Mouse (Mus musculus) heart, adult 10 weeks (tissue): ENCODE data around the gene Scn10a. TPM values are rescaled to one million over a fixed set of nuclear protein-coding genes. Genes with fewer than 3 reads are reported as not detected.

Experiments
- polyA plus RNA-seq: library from polyadenylated mRNA; stranded (reverse); fragments of 350-450 nt; fragmentation: Illumina TruSeq; extraction: RNeasy Lipid Tissue Mini Kit (QIAGEN cat#74804); gene quantifications from one replicate; pipeline ENCODE4 v1.2.3, GENCODE M21; 2014; ENCODE audit warnings: low read depth, low replicate concordance

Scn10a gene
- 1.5 TPM for polyA plus RNA-seq

GRCm38 (mm10) chr9:119719222-119719621, at the start of gene Scn10a:
Gene Scn10a, minus strand, starts transcription at chr9:119719322.

DNA sequence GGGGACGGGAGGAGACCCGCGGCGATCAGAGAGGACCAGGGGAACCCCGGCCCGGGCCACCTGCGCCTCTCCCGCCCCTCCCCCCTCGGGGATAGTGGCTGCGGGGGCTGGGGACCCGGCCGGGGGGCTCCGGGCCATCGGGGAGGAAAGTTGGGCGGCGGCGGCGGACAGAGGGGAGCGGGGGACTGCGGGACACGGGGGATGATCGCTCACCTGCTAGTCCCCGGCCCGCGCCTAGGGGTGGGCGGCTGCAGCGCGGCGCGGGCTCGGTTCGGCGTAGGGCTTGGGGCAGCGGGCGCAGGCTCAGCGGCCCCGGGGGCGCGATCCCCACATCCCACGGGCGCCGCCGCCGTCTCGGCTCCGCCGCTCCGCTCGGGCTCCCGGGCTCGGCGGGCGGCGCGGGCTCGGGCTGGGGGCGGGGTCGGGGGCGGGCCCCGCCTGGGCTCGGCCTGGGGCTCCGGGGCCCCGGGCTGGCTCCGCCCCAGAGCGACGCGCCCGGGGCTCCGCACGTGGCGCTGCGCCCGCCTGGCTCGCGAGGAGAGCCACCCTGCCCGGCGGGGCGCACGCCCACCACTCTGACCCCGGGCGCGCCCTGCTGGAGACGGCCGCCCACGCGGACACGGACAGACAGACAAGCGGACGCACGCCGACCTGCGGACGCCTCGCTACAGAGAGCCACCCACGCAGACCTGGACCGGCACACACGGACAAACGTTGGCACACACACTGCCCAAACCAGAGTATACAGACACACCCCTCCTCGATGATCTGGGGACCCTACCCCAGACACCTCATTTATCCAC, 140.3 kb downstream of the Scn10a start, which contains the start of gene Scn5a:
Gene Scn5a (minus strand): TSS at position 381 of the 803 bp plus-strand sequence.

Other genes starting within 250 kb of the Scn10a start
- gene Scn5a, start 140.3 kb downstream of the Scn10a start, polyA plus RNA-seq = 99.8 TPM
- gene Scn11a, start 106.1 kb upstream of the Scn10a start, polyA plus RNA-seq = not detected
- gene Wdr48, start 175.6 kb upstream of the Scn10a start, polyA plus RNA-seq = 29.5 TPM
- 16.2 TPM for gene Gorasp1, start 218.2 kb upstream of the Scn10a start, polyA plus RNA-seq
- gene Ttc21a, start 218.3 kb upstream of the Scn10a start, polyA plus RNA-seq = not detected